Mouse (Mus musculus) kidney, postnatal 4 days (tissue): Measurements from ENCODE around the gene Pnp2.
A peak's percentile ranks its signal among the peaks of the same experiment; 100 is the strongest.
"Not testable (repeated sequence)": the region's sequence is repeated elsewhere in the genome, so short reads cannot be mapped to it uniquely, and the experiment has no call there.

Experiments
- DNase-seq, 2 experiments: peaks; one replicate each; pipeline ENCODE4 v3.0.0; 2021; ENCODE audit warnings: mixed read lengths in 2 of 2

Gene Pnp2

GRCm38 (mm10) chr14:50955942-50956508 is at the start of gene Pnp2:
Gene Pnp2 (plus strand): TSS chr14:50955992.
- peak; percentile 72 to 82 for DNase-seq

- no peak for DNase-seq
These were observed 47.7 kb upstream of the Pnp2 start for GRCm38 (mm10) chr14:50908126-50908525.

GRCm38 (mm10) chr14:50911356-50911755 is 44.4 kb upstream of the Pnp2 start:
- no peak for DNase-seq

GRCm38 (mm10) chr14:50923437-50923836 is 32.4 kb upstream of the Pnp2 start:
- not testable (repeated sequence) for DNase-seq

GRCm38 (mm10) chr14:50924281-50925064 is 31.3 kb upstream of the Pnp2 start, which contains the start of the genes Osgep and Apex1:
Gene Osgep (minus strand): TSS chr14:50924893.
Gene Apex1 (plus strand): TSS chr14:50924968.
- DNase-seq: peak; percentile 98 to 99

GRCm38 (mm10) chr14:50925111-50925920 is 30.5 kb upstream of the Pnp2 start:
- DNase-seq: no peak

GRCm38 (mm10) chr14:50927366-50927765 is 28.4 kb upstream of the Pnp2 start:
- no peak for DNase-seq

- no peak for DNase-seq
These were observed 25.8 kb upstream of the Pnp2 start for GRCm38 (mm10) chr14:50929951-50930350.

- DNase-seq: peak; percentile 61 to 78
These were observed 25.4 kb upstream of the Pnp2 start for GRCm38 (mm10) chr14:50930377-50930753.

- DNase-seq: peak; percentile 100
These were observed 24.9 kb upstream of the Pnp2 start, which contains the start of the genes Pip4p1 and Pnp for GRCm38 (mm10) chr14:50930754-50931492. Gene Pip4p1 (minus strand): TSS chr14:50930856. Gene Pnp (plus strand): TSS chr14:50931082.

- no peak for DNase-seq
These were observed 24.2 kb upstream of the Pnp2 start for GRCm38 (mm10) chr14:50931493-50932020.

GRCm38 (mm10) chr14:50936649-50937048 is 19.1 kb upstream of the Pnp2 start:
- no peak for DNase-seq

- DNase-seq: no peak
These were observed 17.5 kb upstream of the Pnp2 start for GRCm38 (mm10) chr14:50938119-50938908.

GRCm38 (mm10) chr14:50938940-50939339 is 16.9 kb upstream of the Pnp2 start:
- no peak for DNase-seq

- DNase-seq: peak; percentile 93 to 97
These were observed 11.7 kb upstream of the Pnp2 start, which contains the start of gene Gm49342 for GRCm38 (mm10) chr14:50943932-50944667. Gene Gm49342 (plus strand): TSS chr14:50944517.

- DNase-seq: not testable (repeated sequence)
These were observed 11.1 kb upstream of the Pnp2 start for GRCm38 (mm10) chr14:50944668-50945033.

- DNase-seq: not testable (repeated sequence)
These were observed 10.7 kb upstream of the Pnp2 start for GRCm38 (mm10) chr14:50945081-50945480.

GRCm38 (mm10) chr14:50945526-50945925 is 10.3 kb upstream of the Pnp2 start:
- not testable (repeated sequence) for DNase-seq

GRCm38 (mm10) chr14:50955487-50955886 is 305 bp upstream of the Pnp2 start:
- no peak for DNase-seq

GRCm38 (mm10) chr14:50956724-50957123 is 932 bp downstream of the Pnp2 start:
- not testable (repeated sequence) for DNase-seq

GRCm38 (mm10) chr14:50957146-50957545 is 1.4 kb downstream of the Pnp2 start:
- DNase-seq: not testable (repeated sequence)
